ENCODE assay signal across 11 mouse cellular contexts in genomic region chr7:12422855-12423254, GRCm38 (mm10). TPM values are rescaled to one million over a fixed set of nuclear protein-coding genes. Genes with fewer than 3 reads are reported as not detected.
A peak's percentile ranks its signal among the peaks of the same experiment; 100 is the strongest.
DNase-seq lines count a peak whose midpoint lies in the region; ATAC-seq and TF ChIP-seq lines count a peak whose summit lies in the region.
"Had no signal": no experiment of that assay in that cellular context is flagged by ENCODE, and none has a peak within 500 bp of the region (broad histone marks: within the 10 kb centered on the region; RNA-seq: fewer than 3 reads in every experiment).

No protein-coding gene starts in this region.

- TF ChIP-seq CTCF in G1E (IDR thresholded peaks at IDR 0.05; ENCODE audit: low read depth, low read length) = no peak

- H3K4me3 ChIP-seq in heart, embryonic 11.5 days (ENCODE audit: low read depth, low read length) = peak overlapping the region; percentile 64; the same call in 1 of the 2 replicates
- peak overlapping the region; percentile 71; the same call in 1 of the 2 replicates for H3K4me3 ChIP-seq in G1E (ENCODE audit: low read depth, low read length)
- peak overlapping the region; percentile 62 for H3K4me3 ChIP-seq in hindbrain, embryonic 10.5 days
- H3K4me3 ChIP-seq in liver, embryonic 16.5 days (ENCODE audit: low read depth, low read length) = peak overlapping the region; percentile 57

- no peak overlapping the region for H3K9ac ChIP-seq in heart, embryonic 11.5 days (ENCODE audit: low read depth, low read length)
- no peak overlapping the region for H3K9ac ChIP-seq in liver, embryonic 16.5 days (ENCODE audit: low read depth, low read length)

- H3K27ac ChIP-seq in heart, embryonic 11.5 days (ENCODE audit: low read depth, low read length) = no peak overlapping the region
- peak overlapping the region; percentile 87; the same call in 1 of the 2 replicates for H3K27ac ChIP-seq in hindbrain, embryonic 10.5 days
- no peak overlapping the region for H3K27ac ChIP-seq in liver, embryonic 16.5 days (ENCODE audit: low read length)

- no peaks in the 10 kb centered on the region for H3K27me3 ChIP-seq in heart, embryonic 11.5 days (ENCODE audit: control insufficient read depth, insufficient read depth, low read length)
- no peaks in the 10 kb centered on the region for H3K27me3 ChIP-seq in G1E (ENCODE audit: insufficient read depth, low read length)
- no peaks in the 10 kb centered on the region for H3K27me3 ChIP-seq in hindbrain, embryonic 10.5 days (ENCODE audit: insufficient read depth, poor library complexity, severe bottlenecking)
- no peaks in the 10 kb centered on the region for H3K27me3 ChIP-seq in liver, embryonic 16.5 days (ENCODE audit: control insufficient read depth, insufficient read depth, low read depth, low read length)

- no peak for ATAC-seq in heart, embryonic 11.5 days (replicated peaks; ENCODE audit: insufficient number of reproducible peaks, low FRiP score, low TSS enrichment)
- ATAC-seq in G1E (ENCODE audit: extremely low read depth, insufficient number of reproducible peaks, low FRiP score, poor library complexity, severe bottlenecking) = no peak
- ATAC-seq in liver, embryonic 16.5 days (ENCODE audit: low read depth) = no peak

- H3K4me2 ChIP-seq in heart, embryonic 11.5 days = peak overlapping the region; percentile 85
- peak overlapping the region; percentile 67 for H3K4me2 ChIP-seq in liver, embryonic 16.5 days (ENCODE audit: low read depth, low read length)

- 57% methylated on average over 3 of the region's 3 CpGs for whole genome bisulfite sequencing in heart, embryonic 11.5 days (ENCODE audit: insufficient replicate concordance)
- 62% methylated on average over 3 of the region's 3 CpGs for WGBS in hindbrain, embryonic 10.5 days
- WGBS in liver, embryonic 16.5 days (ENCODE audit: insufficient replicate concordance) = 41% methylated on average over 3 of the region's 3 CpGs

- intact Hi-C loops in heart, postnatal 25 days (cut with DNase I) = loop anchor here (5.0 kb wide), 1 partner anchor 54 kb away; the partner anchor contains the start of gene Zfp606

- H3K9me3 ChIP-seq in heart, embryonic 11.5 days (replicated peaks; ENCODE audit: control insufficient read depth, low read length) = no peaks in the 10 kb centered on the region
- no peaks in the 10 kb centered on the region for H3K9me3 ChIP-seq in G1E (replicated peaks)
- peaks cover 5% of the 10 kb centered on the region; the same call in 1 of the 2 replicates for H3K9me3 ChIP-seq in hindbrain, embryonic 10.5 days
- no peaks in the 10 kb centered on the region for H3K9me3 ChIP-seq in liver, embryonic 16.5 days (replicated peaks; ENCODE audit: control insufficient read depth, low read length)

- 0 out of 2 replicates have a peak, but pooled peaks cover 5% of the 10 kb centered on the region for H3K4me1 ChIP-seq in heart, embryonic 11.5 days (ENCODE audit: control insufficient read depth, insufficient read depth, low read length)
- peaks cover 5% of the 10 kb centered on the region for H3K4me1 ChIP-seq in G1E (ENCODE audit: insufficient read depth, low read depth, low read length)
- peaks cover 8% of the 10 kb centered on the region for H3K4me1 ChIP-seq in hindbrain, embryonic 10.5 days (replicated peaks)
- no peaks in the 10 kb centered on the region; the same call in 1 of the 2 replicates for H3K4me1 ChIP-seq in liver, embryonic 16.5 days (ENCODE audit: control insufficient read depth, low read depth, low read length)

- 0 out of 2 replicates have a peak, but pooled peaks cover 2% of the 10 kb centered on the region for H3K36me3 ChIP-seq in heart, embryonic 11.5 days (ENCODE audit: control insufficient read depth, insufficient read depth, low read length)
- H3K36me3 ChIP-seq in G1E (replicated peaks) = peaks cover 4% of the 10 kb centered on the region
- H3K36me3 ChIP-seq in hindbrain, embryonic 10.5 days = peaks cover 10% of the 10 kb centered on the region; the same call in 1 of the 2 replicates
- no peaks in the 10 kb centered on the region for H3K36me3 ChIP-seq in liver, embryonic 16.5 days (ENCODE audit: control insufficient read depth, insufficient read depth)

- DNase-seq in heart, postnatal 25 days (ENCODE audit: low spot score) = no peak
- DNase-seq in G1E (ENCODE audit: low spot score) (no peak), adipocyte (ENCODE audit: low spot score) (no peak)
- DNase-seq in hindbrain, embryonic 10.5 days (ENCODE audit: low spot score) = no peak
- DNase-seq in cerebellum, adult 9-11 months = no peak
- no peak for DNase-seq in thymus, postnatal 10 days (ENCODE audit: low spot score in 2 of 2)

RNA-seq across cellular contexts. Expression of gene Zfp551, which starts 0.3 kb away (rescaled TPM):
- 2.2 and 3.4 TPM in 2 replicates for polyA plus RNA-seq in heart, embryonic 11.5 days (2014; fragmentation: Nextera tagmentation; extraction: Ambion mirVana)
- total RNA-seq in heart, postnatal 25 days (2021) = 1 to 10 TPM; 2.0 to 3.4 TPM
- total RNA-seq in G1E (2014; fragmentation: Nextera tagmentation) = 1.7 and 3.5 TPM in 2 replicates
- total RNA-seq in G1E (2017) = 3.2 and 3.8 TPM in 2 replicates
- 0.07 and 0.13 TPM in 2 replicates for polyA plus RNA-seq in G1E (2012)
- polyA plus RNA-seq in hindbrain, embryonic 10.5 days (2016; fragmentation: Nextera tagmentation; extraction: Ambion mirVana) = 2.9 and 4.0 TPM in 2 replicates
- polyA plus RNA-seq in liver, embryonic 16.5 days (2015; fragmentation: Nextera tagmentation; extraction: Ambion mirVana) = 0.54 and 0.72 TPM in 2 replicates

RNA-seq across cellular contexts. Expression of gene Vmn1r84, which starts 53.8 kb away (rescaled TPM):
- not detected in 2 replicates for polyA plus RNA-seq in heart, embryonic 11.5 days (2014; fragmentation: Nextera tagmentation; extraction: Ambion mirVana)
- not detected for total RNA-seq in heart, postnatal 25 days (2021)
- not detected in 2 replicates for total RNA-seq in G1E (2014; fragmentation: Nextera tagmentation)
- 0.16 TPM in 1 of 2 replicates, not detected in the other for total RNA-seq in G1E (2017)
- polyA plus RNA-seq in G1E (2012) = not detected in 2 replicates
- polyA plus RNA-seq in hindbrain, embryonic 10.5 days (2016; fragmentation: Nextera tagmentation; extraction: Ambion mirVana) = not detected in 2 replicates
- not detected in 2 replicates for polyA plus RNA-seq in liver, embryonic 16.5 days (2015; fragmentation: Nextera tagmentation; extraction: Ambion mirVana)
- total RNA-seq: adrenal gland, postnatal 25 days; left cerebral cortex, adult 18-20 months had no signal
- polyA plus RNA-seq: C2C12 had no signal

RNA-seq across cellular contexts. Expression of gene Zfp606, which starts 55.2 kb away (rescaled TPM):
- polyA plus RNA-seq in heart, embryonic 11.5 days (2014; fragmentation: Nextera tagmentation; extraction: Ambion mirVana) = 18.6 and 20.7 TPM in 2 replicates
- 10 to 100 TPM in 1 of 2 experiments, 1 to 10 TPM in 1; 9.2 to 10.7 TPM for total RNA-seq in heart, postnatal 25 days (2021)
- total RNA-seq in G1E (2014; fragmentation: Nextera tagmentation) (27.5 and 30.6 TPM in 2 replicates), G1E (2017) (14.6 and 17.4 TPM in 2 replicates)
- polyA plus RNA-seq in G1E (2012) = 2.3 and 2.9 TPM in 2 replicates
- polyA plus RNA-seq in hindbrain, embryonic 10.5 days (2016; fragmentation: Nextera tagmentation; extraction: Ambion mirVana) = 30.9 and 32.5 TPM in 2 replicates
- polyA plus RNA-seq in liver, embryonic 16.5 days (2015; fragmentation: Nextera tagmentation; extraction: Ambion mirVana) = 3.1 and 3.2 TPM in 2 replicates
